Mouse (Mus musculus) limb, embryonic 13.5 days (tissue): ENCODE measurements around the gene Ptprn2. TPM values are rescaled to one million over a fixed set of nuclear protein-coding genes. Genes with fewer than 3 reads are reported as not detected.

Source experiments
- ATAC-seq: fragments of 200-750 bp; cut with Nextera tagmentation; 2 replicates; pipeline ENCODE4 v1.8.0; 2017; ENCODE audit warnings: low read depth, moderate number of reproducible peaks, moderate TSS enrichment; ENCODE audit not compliant: low FRiP score
- H3K27ac ChIP-seq: fragments of 300-500 bp; sonication (generic); 2 replicates; pipeline ENCODE4 v1.5.1; 2015; ENCODE audit warnings: inconsistent platforms, mild to moderate bottlenecking, moderate library complexity
- H3K27me3 ChIP-seq: fragments of 300-500 bp; sonication (generic); 2 replicates; pipeline ENCODE4 v1.6.1; 2015; ENCODE audit warnings: mild to moderate bottlenecking, inconsistent platforms
- H3K36me3 ChIP-seq: fragments of 300-500 bp; sonication (generic); 2 replicates; pipeline ENCODE4 v1.6.1; 2015; ENCODE audit warnings: inconsistent platforms, mild to moderate bottlenecking, moderate library complexity
- H3K4me1 ChIP-seq: fragments of 300-500 bp; sonication (generic); 2 replicates; pipeline ENCODE4 v1.6.1; 2015; ENCODE audit warnings: inconsistent platforms
- H3K4me2 ChIP-seq: fragments of 300-500 bp; sonication (generic); replicated peaks from 2 replicates; pipeline ENCODE4 v1.6.1; 2015; ENCODE audit warnings: inconsistent platforms, mild to moderate bottlenecking, moderate library complexity
- H3K4me3 ChIP-seq: fragments of 300-500 bp; sonication (generic); 2 replicates; pipeline ENCODE4 v1.5.1; 2015; ENCODE audit warnings: moderate library complexity, mild to moderate bottlenecking, inconsistent platforms
- H3K9ac ChIP-seq: fragments of 300-500 bp; sonication (generic); 2 replicates; pipeline ENCODE4 v1.6.1; 2015; ENCODE audit warnings: mild to moderate bottlenecking, inconsistent platforms
- H3K9me3 ChIP-seq: fragments of 300-500 bp; sonication (generic); 2 replicates; pipeline ENCODE4 v1.6.1; 2016; ENCODE audit warnings: inconsistent platforms
- WGBS: fragments of 180-500 bp; shearing (Covaris S2); methylation state at CpG from one replicate; pipeline ENCODE4 v1.1.7; 2015; 5-methylcytosine and 5-hydroxymethylcytosine counted together
- polyA plus RNA-seq: library from polyadenylated mRNA; unstranded; fragments of >200 nt; fragmentation: Nextera tagmentation; extraction: Ambion mirVana; gene quantifications from 2 replicates; pipeline ENCODE4 v1.2.1, GENCODE M21; 2015

Gene Ptprn2
- polyA plus RNA-seq, 1 experiment from 2014 or later: 0.19 TPM

- WGBS: 78% methylated on average over 1 of the region's 1 CpGs
- H3K4me1 ChIP-seq: no peaks in the 10 kb centered on the region
- no peak overlapping the region for H3K4me2 ChIP-seq
- H3K36me3 ChIP-seq: no peaks in the 10 kb centered on the region
- H3K9ac ChIP-seq: no peak overlapping the region
- H3K9me3 ChIP-seq: no peaks in the 10 kb centered on the region
- H3K27me3 ChIP-seq: no peaks in the 10 kb centered on the region
- no peak for ATAC-seq
- H3K4me3 ChIP-seq: no peak overlapping the region
- no peak overlapping the region for H3K27ac ChIP-seq
Measured at GRCm38 (mm10) chr12:116873866-116874585, 388.5 kb downstream of the Ptprn2 start.

- H3K4me3 ChIP-seq: no peak overlapping the region
- H3K4me1 ChIP-seq: no peaks in the 10 kb centered on the region
- H3K27me3 ChIP-seq: no peaks in the 10 kb centered on the region
- H3K4me2 ChIP-seq: no peak overlapping the region
- 75% methylated on average over 6 of the region's 6 CpGs for WGBS
- no peaks in the 10 kb centered on the region for H3K36me3 ChIP-seq
- H3K27ac ChIP-seq: no peak overlapping the region
- no peak for ATAC-seq
- no peaks in the 10 kb centered on the region for H3K9me3 ChIP-seq
- H3K9ac ChIP-seq: no peak overlapping the region
Measured at GRCm38 (mm10) chr12:116887496-116888281, 402.2 kb downstream of the Ptprn2 start.

- no peaks in the 10 kb centered on the region for H3K4me1 ChIP-seq
- WGBS: 68% methylated on average over 2 of the region's 2 CpGs
- no peaks in the 10 kb centered on the region for H3K36me3 ChIP-seq
- no peak overlapping the region for H3K9ac ChIP-seq
- ATAC-seq: no peak
- no peak overlapping the region for H3K4me3 ChIP-seq
- H3K4me2 ChIP-seq: no peak overlapping the region
- H3K27me3 ChIP-seq: no peaks in the 10 kb centered on the region
- H3K27ac ChIP-seq: no peak overlapping the region
- H3K9me3 ChIP-seq: no peaks in the 10 kb centered on the region
Measured at GRCm38 (mm10) chr12:116888856-116889255, 403.3 kb downstream of the Ptprn2 start.

GRCm38 (mm10) chr12:116892584-116892983 lies 407.1 kb downstream of the Ptprn2 start:
- no peaks in the 10 kb centered on the region for H3K4me1 ChIP-seq
- 77% methylated on average over 8 of the region's 8 CpGs for WGBS
- H3K9ac ChIP-seq: no peak overlapping the region
- no peaks in the 10 kb centered on the region for H3K36me3 ChIP-seq
- H3K4me3 ChIP-seq: no peak overlapping the region
- ATAC-seq: no peak
- H3K27ac ChIP-seq: no peak overlapping the region
- H3K4me2 ChIP-seq: no peak overlapping the region
- no peaks in the 10 kb centered on the region for H3K9me3 ChIP-seq
- H3K27me3 ChIP-seq: no peaks in the 10 kb centered on the region

GRCm38 (mm10) chr12:116896651-116897050 lies 411.1 kb downstream of the Ptprn2 start:
- Histone ChIP-seq H3K36me3 (no peaks in the 10 kb centered on the region), H3K27me3 (no peaks in the 10 kb centered on the region), H3K4me3 (no peak overlapping the region), H3K9ac (no peak overlapping the region), H3K27ac (no peak overlapping the region), H3K9me3 (no peaks in the 10 kb centered on the region), H3K4me2 (no peak overlapping the region), H3K4me1 (no peaks in the 10 kb centered on the region)
- WGBS: 53% methylated on average over 2 of the region's 2 CpGs
- no peak for ATAC-seq

- Histone ChIP-seq H3K36me3 (no peaks in the 10 kb centered on the region), H3K27me3 (no peaks in the 10 kb centered on the region), H3K9me3 (no peaks in the 10 kb centered on the region), H3K4me1 (no peaks in the 10 kb centered on the region), H3K4me3 (no peak overlapping the region), H3K27ac (no peak overlapping the region), H3K4me2 (no peak overlapping the region), H3K9ac (no peak overlapping the region)
- no peak for ATAC-seq
- 85% methylated on average over 3 of the region's 3 CpGs for WGBS
Measured at GRCm38 (mm10) chr12:116901773-116902172, 416.3 kb downstream of the Ptprn2 start.

- 82% methylated on average over 1 of the region's 1 CpGs for WGBS
- H3K27ac ChIP-seq: no peak overlapping the region
- H3K4me1 ChIP-seq: no peaks in the 10 kb centered on the region
- no peaks in the 10 kb centered on the region for H3K27me3 ChIP-seq
- H3K9me3 ChIP-seq: no peaks in the 10 kb centered on the region
- no peak overlapping the region for H3K4me2 ChIP-seq
- H3K36me3 ChIP-seq: no peaks in the 10 kb centered on the region
- no peak for ATAC-seq
- H3K4me3 ChIP-seq: no peak overlapping the region
- no peak overlapping the region for H3K9ac ChIP-seq
Measured at GRCm38 (mm10) chr12:116907424-116907823, 421.9 kb downstream of the Ptprn2 start.

GRCm38 (mm10) chr12:116908668-116909067 lies 423.1 kb downstream of the Ptprn2 start:
- Histone ChIP-seq H3K27ac (no peak overlapping the region), H3K9me3 (no peaks in the 10 kb centered on the region), H3K4me2 (no peak overlapping the region), H3K9ac (no peak overlapping the region), H3K27me3 (no peaks in the 10 kb centered on the region), H3K36me3 (no peaks in the 10 kb centered on the region), H3K4me3 (no peak overlapping the region), H3K4me1 (no peaks in the 10 kb centered on the region)
- ATAC-seq: no peak
- 52% methylated on average over 2 of the region's 2 CpGs for WGBS

GRCm38 (mm10) chr12:116916776-116917175 lies 431.3 kb downstream of the Ptprn2 start:
- Histone ChIP-seq H3K4me2 (no peak overlapping the region), H3K4me1 (no peaks in the 10 kb centered on the region), H3K9me3 (no peaks in the 10 kb centered on the region), H3K4me3 (no peak overlapping the region), H3K36me3 (no peaks in the 10 kb centered on the region), H3K27ac (no peak overlapping the region), H3K27me3 (no peaks in the 10 kb centered on the region), H3K9ac (no peak overlapping the region)
- no peak for ATAC-seq
- 76% methylated on average over 5 of the region's 5 CpGs for whole genome bisulfite sequencing

GRCm38 (mm10) chr12:116919185-116919584 lies 433.7 kb downstream of the Ptprn2 start:
- no peaks in the 10 kb centered on the region for H3K9me3 ChIP-seq
- ATAC-seq: no peak
- 80% methylated on average over 6 of the region's 6 CpGs for WGBS
- H3K4me2 ChIP-seq: no peak overlapping the region
- H3K27me3 ChIP-seq: no peaks in the 10 kb centered on the region
- no peak overlapping the region for H3K4me3 ChIP-seq
- H3K4me1 ChIP-seq: no peaks in the 10 kb centered on the region
- H3K27ac ChIP-seq: no peak overlapping the region
- H3K36me3 ChIP-seq: no peaks in the 10 kb centered on the region
- H3K9ac ChIP-seq: no peak overlapping the region

- 81% methylated on average over 22 of the region's 22 CpGs for WGBS
- H3K9me3 ChIP-seq: no peaks in the 10 kb centered on the region
Measured at GRCm38 (mm10) chr12:116919691-116920526, 434.4 kb downstream of the Ptprn2 start.

GRCm38 (mm10) chr12:116927115-116927514 lies 441.6 kb downstream of the Ptprn2 start:
- H3K27ac ChIP-seq: no peak overlapping the region
- no peak for ATAC-seq
- no peak overlapping the region for H3K9ac ChIP-seq
- no peak overlapping the region for H3K4me2 ChIP-seq
- WGBS: 68% methylated on average over 5 of the region's 5 CpGs
- no peaks in the 10 kb centered on the region for H3K4me1 ChIP-seq
- no peaks in the 10 kb centered on the region for H3K36me3 ChIP-seq
- H3K9me3 ChIP-seq: no peaks in the 10 kb centered on the region
- H3K4me3 ChIP-seq: no peak overlapping the region
- no peaks in the 10 kb centered on the region for H3K27me3 ChIP-seq

More at GRCm38 (mm10) chr12:116919691-116920526, 434.4 kb downstream of the Ptprn2 start:
- no peak overlapping the region for H3K4me3 ChIP-seq
- no peak overlapping the region for H3K4me2 ChIP-seq
- ATAC-seq: no peak
- H3K9ac ChIP-seq: no peak overlapping the region
- H3K36me3 ChIP-seq: no peaks in the 10 kb centered on the region
- H3K27ac ChIP-seq: no peak overlapping the region
- H3K4me1 ChIP-seq: no peaks in the 10 kb centered on the region
- no peaks in the 10 kb centered on the region for H3K27me3 ChIP-seq
